Mouse (Mus musculus): Measurements from ENCODE around the gene Dffa. TPM values are rescaled to one million over a fixed set of nuclear protein-coding genes. Genes with fewer than 3 reads are reported as not detected.

Dffa gene
- polyA plus RNA-seq, 1 experiment from 2014 or later: 23.8 TPM

- no peaks in the 10 kb centered on the region for H3K9me3 ChIP-seq (ENCODE audit: control insufficient read depth, low read length)
- H3K27ac ChIP-seq (ENCODE audit: low read depth, low read length): peak overlapping the region; percentile 44; the same call in 1 of the 2 replicates
- peaks cover 4% of the 10 kb centered on the region; the same call in 1 of the 2 replicates for H3K4me1 ChIP-seq (ENCODE audit: control insufficient read depth, insufficient read depth, low read length)
- no peaks in the 10 kb centered on the region for H3K27me3 ChIP-seq (ENCODE audit: control insufficient read depth, insufficient read depth, low read length)
- ATAC-seq (ENCODE audit: low read depth): peak; percentile 26; the same call in 1 of the 2 replicates
- H3K4me3 ChIP-seq (ENCODE audit: low read depth, low read length): peak overlapping the region; percentile 57
- H3K36me3 ChIP-seq (ENCODE audit: control insufficient read depth, insufficient read depth, low read length): no peaks in the 10 kb centered on the region
- peak overlapping the region; percentile 61 for H3K4me2 ChIP-seq (ENCODE audit: low read depth, low read length)
- no peak overlapping the region for H3K9ac ChIP-seq (replicated peaks; ENCODE audit: low read depth, low read length)
- WGBS: 69% methylated on average over 18 of the region's 18 CpGs
These were observed 32.3 kb downstream of the Dffa start for GRCm38 (mm10) chr4:149136116-149136850.

GRCm38 (mm10) chr4:149136982-149137770 lies 33.2 kb downstream of the Dffa start, which contains the start of gene Cenps:
Gene Cenps, minus strand, starts transcription at chr4:149137629.
- peak within 1 kb of the TSS; percentile 57 for H3K4me3 ChIP-seq (ENCODE audit: low read depth, low read length)
- peak within 1 kb of the TSS; percentile 61 for H3K4me2 ChIP-seq (ENCODE audit: low read depth, low read length)
- peak within 1 kb of the TSS; percentile 44 for H3K27ac ChIP-seq (ENCODE audit: low read depth, low read length)
- no peaks in the 10 kb centered on the region for H3K36me3 ChIP-seq (ENCODE audit: control insufficient read depth, insufficient read depth, low read length)
- no peaks in the 10 kb centered on the region for H3K27me3 ChIP-seq (ENCODE audit: control insufficient read depth, insufficient read depth, low read length)
- H3K4me1 ChIP-seq (ENCODE audit: control insufficient read depth, insufficient read depth, low read length): peaks cover 4% of the 10 kb centered on the region; the same call in 1 of the 2 replicates
- ATAC-seq (ENCODE audit: low read depth): peak; percentile 92
- WGBS: 1% methylated on average over 65 of the region's 68 CpGs
- H3K9ac ChIP-seq (replicated peaks; ENCODE audit: low read depth, low read length): peak within 1 kb of the TSS; percentile 72
- H3K9me3 ChIP-seq (ENCODE audit: control insufficient read depth, low read length): no peaks in the 10 kb centered on the region

GRCm38 (mm10) chr4:149138515-149138914 lies 34.6 kb downstream of the Dffa start:
- Histone ChIP-seq H3K36me3 (ENCODE audit: control insufficient read depth, insufficient read depth, low read length) (no peaks in the 10 kb centered on the region), H3K4me3 (ENCODE audit: low read depth, low read length) (no peak overlapping the region), H3K4me2 (ENCODE audit: low read depth, low read length) (no peak overlapping the region), H3K9ac (replicated peaks; ENCODE audit: low read depth, low read length) (no peak overlapping the region), H3K27me3 (ENCODE audit: control insufficient read depth, insufficient read depth, low read length) (no peaks in the 10 kb centered on the region), H3K27ac (ENCODE audit: low read depth, low read length) (no peak overlapping the region), H3K4me1 (ENCODE audit: control insufficient read depth, insufficient read depth, low read length) (peaks cover 4% of the 10 kb centered on the region; the same call in 1 of the 2 replicates), H3K9me3 (ENCODE audit: control insufficient read depth, low read length) (no peaks in the 10 kb centered on the region)
- ATAC-seq (ENCODE audit: low read depth): no peak
- 85% methylated on average over 8 of the region's 8 CpGs for WGBS

GRCm38 (mm10) chr4:149143594-149143993 lies 39.6 kb downstream of the Dffa start:
- WGBS: 30% methylated on average over 4 of the region's 4 CpGs
- no peaks in the 10 kb centered on the region for H3K4me1 ChIP-seq (ENCODE audit: control insufficient read depth, insufficient read depth, low read length)
- no peak overlapping the region for H3K4me2 ChIP-seq (ENCODE audit: low read depth, low read length)
- no peaks in the 10 kb centered on the region for H3K36me3 ChIP-seq (ENCODE audit: control insufficient read depth, insufficient read depth, low read length)
- no peaks in the 10 kb centered on the region for H3K27me3 ChIP-seq (ENCODE audit: control insufficient read depth, insufficient read depth, low read length)
- H3K4me3 ChIP-seq (ENCODE audit: low read depth, low read length): no peak overlapping the region
- no peak for ATAC-seq (ENCODE audit: low read depth)
- no peak overlapping the region for H3K27ac ChIP-seq (ENCODE audit: low read depth, low read length)
- no peak overlapping the region for H3K9ac ChIP-seq (replicated peaks; ENCODE audit: low read depth, low read length)
- H3K9me3 ChIP-seq (ENCODE audit: control insufficient read depth, low read length): no peaks in the 10 kb centered on the region

GRCm38 (mm10) chr4:149144459-149144858 lies 40.5 kb downstream of the Dffa start:
- no peaks in the 10 kb centered on the region for H3K27me3 ChIP-seq (ENCODE audit: control insufficient read depth, insufficient read depth, low read length)
- H3K4me1 ChIP-seq (ENCODE audit: control insufficient read depth, insufficient read depth, low read length): no peaks in the 10 kb centered on the region
- peaks cover 3% of the 10 kb centered on the region; the same call in 1 of the 2 replicates for H3K36me3 ChIP-seq (ENCODE audit: control insufficient read depth, insufficient read depth, low read length)
- 4% methylated on average over 3 of the region's 3 CpGs for WGBS
- H3K4me3 ChIP-seq (ENCODE audit: low read depth, low read length): no peak overlapping the region
- no peaks in the 10 kb centered on the region for H3K9me3 ChIP-seq (ENCODE audit: control insufficient read depth, low read length)
- ATAC-seq (ENCODE audit: low read depth): peak; percentile 89
- H3K4me2 ChIP-seq (ENCODE audit: low read depth, low read length): no peak overlapping the region
- no peak overlapping the region for H3K9ac ChIP-seq (replicated peaks; ENCODE audit: low read depth, low read length)
- peak overlapping the region; percentile 12; the same call in 1 of the 2 replicates for H3K27ac ChIP-seq (ENCODE audit: low read depth, low read length)

- H3K4me3 ChIP-seq (ENCODE audit: low read depth, low read length): no peak overlapping the region
- H3K27me3 ChIP-seq (ENCODE audit: control insufficient read depth, insufficient read depth, low read length): no peaks in the 10 kb centered on the region
- H3K4me1 ChIP-seq (ENCODE audit: control insufficient read depth, insufficient read depth, low read length): no peaks in the 10 kb centered on the region
- H3K9ac ChIP-seq (replicated peaks; ENCODE audit: low read depth, low read length): no peak overlapping the region
- H3K9me3 ChIP-seq (ENCODE audit: control insufficient read depth, low read length): no peaks in the 10 kb centered on the region
- WGBS: 85% methylated on average over 4 of the region's 4 CpGs
- ATAC-seq (ENCODE audit: low read depth): no peak
- H3K27ac ChIP-seq (ENCODE audit: low read depth, low read length): no peak overlapping the region; the same call in 1 of the 2 replicates
- peaks cover 8% of the 10 kb centered on the region for H3K36me3 ChIP-seq (ENCODE audit: control insufficient read depth, insufficient read depth, low read length)
- H3K4me2 ChIP-seq (ENCODE audit: low read depth, low read length): no peak overlapping the region
These were observed 41.2 kb downstream of the Dffa start for GRCm38 (mm10) chr4:149145151-149145550.

- WGBS: 88% methylated on average over 7 of the region's 7 CpGs
These were observed 43.6 kb downstream of the Dffa start for GRCm38 (mm10) chr4:149147528-149147927.

GRCm38 (mm10) chr4:149148084-149148483 lies 44.1 kb downstream of the Dffa start:
- Histone ChIP-seq H3K36me3 (ENCODE audit: control insufficient read depth, insufficient read depth, low read length) (peaks cover 27% of the 10 kb centered on the region), H3K9me3 (ENCODE audit: control insufficient read depth, low read length) (no peaks in the 10 kb centered on the region), H3K4me1 (ENCODE audit: control insufficient read depth, insufficient read depth, low read length) (no peaks in the 10 kb centered on the region), H3K9ac (replicated peaks; ENCODE audit: low read depth, low read length) (no peak overlapping the region), H3K27ac (ENCODE audit: low read depth, low read length) (no peak overlapping the region), H3K4me3 (ENCODE audit: low read depth, low read length) (no peak overlapping the region), H3K27me3 (ENCODE audit: control insufficient read depth, insufficient read depth, low read length) (no peaks in the 10 kb centered on the region), H3K4me2 (ENCODE audit: low read depth, low read length) (no peak overlapping the region)
- 80% methylated on average over 4 of the region's 4 CpGs for WGBS
- ATAC-seq (ENCODE audit: low read depth): no peak

More at GRCm38 (mm10) chr4:149147528-149147927, 43.6 kb downstream of the Dffa start:
- H3K27me3 ChIP-seq (ENCODE audit: control insufficient read depth, insufficient read depth, low read length): no peaks in the 10 kb centered on the region
- H3K4me1 ChIP-seq (ENCODE audit: control insufficient read depth, insufficient read depth, low read length): no peaks in the 10 kb centered on the region
- no peak for ATAC-seq (ENCODE audit: low read depth)
- H3K9me3 ChIP-seq (ENCODE audit: control insufficient read depth, low read length): no peaks in the 10 kb centered on the region
- H3K9ac ChIP-seq (replicated peaks; ENCODE audit: low read depth, low read length): no peak overlapping the region
- H3K27ac ChIP-seq (ENCODE audit: low read depth, low read length): no peak overlapping the region
- H3K4me3 ChIP-seq (ENCODE audit: low read depth, low read length): no peak overlapping the region
- H3K36me3 ChIP-seq (ENCODE audit: control insufficient read depth, insufficient read depth, low read length): peaks cover 24% of the 10 kb centered on the region
- no peak overlapping the region for H3K4me2 ChIP-seq (ENCODE audit: low read depth, low read length)

GRCm38 (mm10) chr4:149149196-149149595 lies 45.2 kb downstream of the Dffa start:
- no peak overlapping the region for H3K4me3 ChIP-seq (ENCODE audit: low read depth, low read length)
- H3K27me3 ChIP-seq (ENCODE audit: control insufficient read depth, insufficient read depth, low read length): no peaks in the 10 kb centered on the region
- H3K4me1 ChIP-seq (ENCODE audit: control insufficient read depth, insufficient read depth, low read length): no peaks in the 10 kb centered on the region
- no peak overlapping the region for H3K27ac ChIP-seq (ENCODE audit: low read depth, low read length)
- 81% methylated on average over 9 of the region's 9 CpGs for WGBS
- no peak overlapping the region for H3K9ac ChIP-seq (replicated peaks; ENCODE audit: low read depth, low read length)
- H3K36me3 ChIP-seq (ENCODE audit: control insufficient read depth, insufficient read depth, low read length): peaks cover 39% of the 10 kb centered on the region
- no peaks in the 10 kb centered on the region for H3K9me3 ChIP-seq (ENCODE audit: control insufficient read depth, low read length)
- ATAC-seq (ENCODE audit: low read depth): no peak
- no peak overlapping the region for H3K4me2 ChIP-seq (ENCODE audit: low read depth, low read length)
